Mouse (Mus musculus) colon, adult 2 months (tissue): ENCODE data around the gene Lin52. TPM values are rescaled to one million over a fixed set of nuclear protein-coding genes. Genes with fewer than 3 reads are reported as not detected.

Source experiments
- polyA plus RNA-seq: library from polyadenylated mRNA; depleted of rRNA; stranded (reverse); fragments of >200 nt; gene quantifications from 2 replicates; pipeline ENCODE4 v1.2.3, GENCODE M21; 2012; rRNA removed

Gene Lin52
- polyA plus RNA-seq: 4.9 TPM in 2 replicates

GRCm38 (mm10) chr12:84450718-84451646, at the start of gene Lin52, which contains the start of gene Aldh6a1:
TSS of gene Lin52 (plus strand) at chr12:84451422.
TSS of gene Aldh6a1 (minus strand) at chr12:84451004.

GRCm38 (mm10) chr12:84408819-84409507, 42.3 kb upstream of the Lin52 start, which contains the start of the genes Entpd5 and Bbof1:
TSS of gene Entpd5 (minus strand) at chr12:84409029.
TSS of gene Bbof1 (plus strand) at chr12:84409071.

GRCm38 (mm10) chr12:84416834-84417604, 34.2 kb upstream of the Lin52 start, which contains the start of gene Rnf113a2:
TSS of gene Rnf113a2 (plus strand) at chr12:84417196.

GRCm38 (mm10) chr12:84569336-84569970, 118.2 kb downstream of the Lin52 start, which contains the start of gene Vsx2:
TSS of gene Vsx2 (plus strand) at chr12:84569762.

Other genes starting within 250 kb of the Lin52 start
- gene Elmsan1, start 232.5 kb upstream of the Lin52 start, polyA plus RNA-seq: 16.2 and 18.4 TPM in 2 replicates
- 6.3 and 7.1 TPM in 2 replicates for gene Ptgr2, start 166.2 kb upstream of the Lin52 start, polyA plus RNA-seq
- gene Zfp410, start 134.6 kb upstream of the Lin52 start, polyA plus RNA-seq: 12.9 and 14.4 TPM in 2 replicates
- 36.0 and 42.9 TPM in 2 replicates for gene Coq6, start 89.8 kb upstream of the Lin52 start, polyA plus RNA-seq
- gene Fam161b, start 89.6 kb upstream of the Lin52 start, polyA plus RNA-seq: 0.92 and 1.4 TPM in 2 replicates
- gene Entpd5, start 42.4 kb upstream of the Lin52 start, polyA plus RNA-seq: 26.7 and 27.6 TPM in 2 replicates
- gene Bbof1, start 42.4 kb upstream of the Lin52 start, polyA plus RNA-seq: 0.08 TPM in 1 of 2 replicates, not detected in the other
- 3.1 and 3.3 TPM in 2 replicates for gene Rnf113a2, start 34.2 kb upstream of the Lin52 start, polyA plus RNA-seq
- gene Aldh6a1, start 418 bp upstream of the Lin52 start, polyA plus RNA-seq: 5.4 and 5.7 TPM in 2 replicates
- not detected in 2 replicates for gene Vsx2, start 118.3 kb downstream of the Lin52 start, polyA plus RNA-seq
- gene Abcd4, start 166.0 kb downstream of the Lin52 start, polyA plus RNA-seq: 20.9 and 21.1 TPM in 2 replicates
- not detected in 2 replicates for gene Vrtn, start 189.6 kb downstream of the Lin52 start, polyA plus RNA-seq
- gene Syndig1l, start 247.4 kb downstream of the Lin52 start, polyA plus RNA-seq: 0.35 and 0.58 TPM in 2 replicates